Mouse (Mus musculus) retina, postnatal 1 day (tissue): ENCODE measurements around the gene Gm9573.
A peak's percentile ranks its signal among the peaks of the same experiment; 100 is the strongest.

Experiments
- DNase-seq: peaks from one replicate; pipeline ENCODE4 v3.0.0-alpha.2; 2012

The Gm9573 gene

DNA sequence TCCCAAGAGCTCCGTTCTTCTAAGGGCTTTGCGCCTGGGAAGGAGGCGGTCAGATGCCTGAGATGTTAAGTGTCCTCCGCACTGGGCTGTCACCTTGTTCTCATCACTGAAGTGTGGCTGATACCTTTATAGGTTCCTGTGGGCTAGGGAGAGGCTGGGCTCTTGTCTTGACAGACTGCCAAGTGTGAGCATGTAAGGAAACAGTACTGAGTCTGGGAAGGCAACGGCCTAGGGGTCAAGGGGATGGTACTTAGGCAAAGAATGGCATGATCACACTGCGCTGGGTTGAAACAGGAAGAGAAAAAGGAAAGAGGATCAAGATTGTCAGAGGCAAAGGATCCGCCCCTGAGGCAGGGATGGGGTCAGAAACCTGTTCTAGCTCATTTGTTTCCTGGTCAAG lies at the start of gene Gm9573:
Gene Gm9573 (minus strand): TSS at position 101 of the 400 bp plus-strand sequence.
- no peak for DNase-seq

- DNase-seq: peak; percentile 98
Measured at GRCm38 (mm10) chr17:35673416-35674035, 47.1 kb upstream of the Gm9573 start, which contains the start of gene Gtf2h4. TSS of gene Gtf2h4 (minus strand) at chr17:35673739.

DNA sequence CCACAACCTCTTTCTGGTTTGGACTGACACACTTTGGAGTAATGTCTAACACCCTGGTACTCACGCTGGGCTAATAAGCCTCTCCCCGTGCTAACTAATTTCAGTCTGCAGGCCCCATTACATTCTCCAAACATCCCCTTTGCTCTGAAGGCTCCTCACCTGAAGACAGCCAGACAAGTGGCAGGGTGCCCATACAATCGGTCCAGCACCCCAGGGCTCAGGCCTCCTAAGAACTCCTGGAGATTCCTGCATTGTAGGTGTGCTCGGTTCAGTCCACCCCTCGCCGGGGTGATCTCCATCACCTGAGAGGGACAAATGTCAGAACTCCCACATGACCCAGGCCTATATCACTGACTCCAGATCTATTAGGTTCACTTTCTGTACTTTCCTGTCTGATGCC lies 46.1 kb upstream of the Gm9573 start:
- DNase-seq: no peak

GRCm38 (mm10) chr17:35671846-35672245 lies 45.4 kb upstream of the Gm9573 start:
- DNase-seq: no peak

DNA sequence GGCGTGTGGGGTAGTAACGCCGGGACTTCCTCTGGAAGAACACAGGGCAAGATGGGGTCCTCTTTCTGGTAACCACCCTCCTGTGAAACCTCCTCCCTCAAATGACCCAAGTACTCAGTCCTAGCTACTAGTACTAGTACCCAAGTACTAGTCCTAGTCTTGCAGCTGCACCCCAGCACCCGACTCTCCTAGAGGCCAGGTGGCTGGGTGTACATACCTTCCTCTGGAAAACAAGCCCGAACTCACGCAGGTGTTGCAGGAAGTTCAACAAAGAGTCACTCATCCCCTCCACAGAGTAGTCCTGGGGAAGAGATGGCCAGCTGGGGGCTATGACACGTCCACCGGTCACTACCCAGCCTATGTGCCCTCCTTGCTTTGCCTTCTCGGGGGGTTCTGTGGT lies 43.3 kb upstream of the Gm9573 start:
- DNase-seq: no peak

DNA sequence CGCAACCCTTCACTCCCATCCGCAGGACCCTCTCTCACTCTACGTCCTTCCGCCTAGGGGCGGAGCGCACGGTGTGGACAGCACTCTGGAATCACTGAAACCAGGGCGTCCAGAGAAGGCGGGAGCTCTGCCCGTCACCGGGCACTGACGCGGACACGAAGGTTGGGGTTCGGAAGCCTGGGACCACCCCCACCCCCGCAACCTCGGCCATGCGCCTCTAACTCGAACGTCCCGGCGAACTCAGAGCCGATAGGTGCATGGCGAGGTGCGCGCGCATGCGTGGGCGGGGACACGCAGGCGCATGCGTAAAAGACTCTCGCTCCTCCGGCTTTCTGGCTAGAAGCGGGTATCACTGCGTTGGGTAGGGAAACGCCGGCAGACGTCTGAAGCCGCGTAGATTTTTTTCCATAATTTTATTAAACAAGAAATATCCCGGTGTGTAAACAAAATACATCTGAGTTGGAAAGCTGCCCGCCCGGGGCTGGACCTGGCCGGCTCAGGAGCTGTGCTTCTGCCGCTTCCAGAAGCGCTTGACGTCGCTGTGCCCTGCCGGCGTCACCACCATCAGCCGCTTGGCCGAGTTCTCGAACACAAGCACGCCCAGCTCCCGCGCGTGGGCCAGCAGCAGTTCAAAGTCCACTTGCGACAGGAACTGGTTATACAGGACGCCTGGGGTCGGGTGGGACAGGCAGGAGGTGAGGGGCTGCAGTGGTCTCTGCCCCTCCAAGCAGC lies 41.1 kb upstream of the Gm9573 start, which contains the start of gene Vars2:
Gene Vars2 (minus strand): TSS at position 259 of the 732 bp plus-strand sequence.
- peak; percentile 96 for DNase-seq

GRCm38 (mm10) chr17:35666851-35667256 lies 40.4 kb upstream of the Gm9573 start:
- DNase-seq: peak; percentile 69

- DNase-seq: no peak
Measured at GRCm38 (mm10) chr17:35665957-35666515, 39.6 kb upstream of the Gm9573 start.

- no peak for DNase-seq
Measured at GRCm38 (mm10) chr17:35653086-35653485, 26.6 kb upstream of the Gm9573 start.

DNA sequence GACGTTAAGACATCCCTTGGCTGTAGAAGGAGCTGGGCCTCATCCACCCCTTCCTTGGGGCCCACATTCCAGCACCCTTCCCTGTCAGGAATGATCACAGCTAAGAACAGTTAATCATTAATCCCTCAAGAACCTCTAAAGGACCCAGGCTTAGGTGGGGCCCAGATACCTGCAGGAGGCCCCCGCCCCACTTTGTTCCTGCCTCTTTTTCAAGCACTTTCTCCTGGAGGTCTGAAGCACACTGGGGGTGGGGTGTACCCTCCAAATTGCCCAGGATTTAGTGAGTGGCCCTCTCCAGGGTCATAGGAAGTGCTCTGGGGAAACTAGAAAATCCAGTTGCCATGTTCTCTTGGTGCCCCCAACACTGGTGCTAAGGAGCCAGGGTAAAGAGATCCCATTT lies 23.0 kb upstream of the Gm9573 start:
- no peak for DNase-seq

GRCm38 (mm10) chr17:35643609-35644236 lies 17.3 kb upstream of the Gm9573 start, which contains the start of gene Mucl3:
TSS of gene Mucl3 (minus strand) at chr17:35643695.
- DNase-seq: no peak

DNA sequence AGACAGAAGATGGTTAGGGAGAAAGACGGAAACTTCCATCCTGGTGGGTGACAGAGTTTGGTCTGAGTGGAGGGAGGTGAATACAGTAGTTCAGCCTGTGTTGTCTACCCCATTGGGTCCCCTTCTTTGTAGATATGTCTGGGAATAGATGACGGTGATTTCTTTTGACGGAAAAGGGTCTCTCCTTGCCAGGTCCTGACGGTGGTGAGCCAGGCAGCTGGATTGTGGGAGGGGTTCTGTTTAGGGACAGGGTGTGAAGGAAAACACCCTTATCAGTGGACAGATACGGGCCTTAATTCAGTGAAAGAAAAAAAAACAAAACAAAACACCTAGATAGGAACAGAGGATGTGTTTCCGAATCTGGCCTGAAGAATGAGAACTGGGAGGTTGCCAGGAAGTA lies 12.9 kb upstream of the Gm9573 start:
- no peak for DNase-seq

DNA sequence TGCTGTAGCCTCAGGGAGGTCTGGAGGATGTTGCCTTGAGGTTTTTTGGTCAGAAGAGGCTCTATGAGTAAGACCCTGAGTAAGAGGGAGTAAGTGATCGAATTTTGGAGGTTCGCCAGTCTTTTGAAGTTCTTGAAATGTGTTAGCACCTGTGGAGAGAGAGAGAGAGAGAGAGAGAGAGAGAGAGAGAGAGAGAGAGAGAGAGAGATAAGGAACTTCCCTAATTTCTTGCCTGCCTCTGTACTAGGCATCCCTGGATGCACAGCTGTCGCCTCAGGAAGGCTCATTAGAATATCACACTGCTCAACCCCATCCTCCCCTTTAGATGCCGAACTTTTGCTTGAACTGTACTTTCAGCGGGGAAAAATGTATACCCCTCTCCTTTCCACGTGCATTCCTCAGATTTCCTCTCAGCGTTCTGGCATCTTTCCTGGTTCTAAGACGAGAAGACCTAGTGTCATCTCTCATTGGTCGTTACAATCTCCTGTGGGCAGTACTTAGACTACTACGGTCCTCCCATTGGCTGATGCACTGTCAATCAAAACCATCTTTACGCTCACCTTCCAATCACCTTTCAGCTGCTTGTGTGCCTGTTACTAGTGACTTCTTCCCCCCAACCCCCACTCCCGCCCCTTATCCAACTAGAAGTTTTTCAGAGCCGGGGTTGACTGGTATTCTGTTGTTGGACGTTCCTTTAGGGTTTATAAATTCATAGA lies 12.2 kb upstream of the Gm9573 start:
- DNase-seq: peak; percentile 92

- DNase-seq: peak; percentile 40
Measured at GRCm38 (mm10) chr17:35636363-35636762, 9.9 kb upstream of the Gm9573 start.

DNA sequence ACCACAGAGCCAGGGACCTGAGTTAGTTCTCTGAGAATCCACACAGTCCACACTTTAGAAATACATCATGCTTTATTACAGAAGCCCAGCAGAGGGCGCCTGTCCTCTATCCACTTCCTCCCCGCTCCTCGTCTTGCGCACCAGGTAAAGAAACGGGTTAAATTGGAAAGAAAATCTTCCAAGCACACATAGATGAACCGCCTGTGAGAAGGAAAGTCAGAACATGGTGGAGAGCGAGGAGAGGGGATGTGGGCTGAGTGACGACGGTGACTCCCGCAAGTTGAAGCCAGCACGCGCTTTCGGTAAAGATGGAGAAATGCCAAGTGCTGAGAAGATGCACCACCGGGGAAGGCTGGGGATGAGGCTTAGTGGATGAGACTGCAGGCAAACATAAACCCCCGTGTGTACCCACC lies 9.3 kb upstream of the Gm9573 start:
- DNase-seq: peak; percentile 84

- peak; percentile 32 for DNase-seq
Measured at GRCm38 (mm10) chr17:35635202-35635601, 8.8 kb upstream of the Gm9573 start.

- DNase-seq: peak; percentile 51
Measured at GRCm38 (mm10) chr17:35633992-35634391, 7.6 kb upstream of the Gm9573 start.

DNA sequence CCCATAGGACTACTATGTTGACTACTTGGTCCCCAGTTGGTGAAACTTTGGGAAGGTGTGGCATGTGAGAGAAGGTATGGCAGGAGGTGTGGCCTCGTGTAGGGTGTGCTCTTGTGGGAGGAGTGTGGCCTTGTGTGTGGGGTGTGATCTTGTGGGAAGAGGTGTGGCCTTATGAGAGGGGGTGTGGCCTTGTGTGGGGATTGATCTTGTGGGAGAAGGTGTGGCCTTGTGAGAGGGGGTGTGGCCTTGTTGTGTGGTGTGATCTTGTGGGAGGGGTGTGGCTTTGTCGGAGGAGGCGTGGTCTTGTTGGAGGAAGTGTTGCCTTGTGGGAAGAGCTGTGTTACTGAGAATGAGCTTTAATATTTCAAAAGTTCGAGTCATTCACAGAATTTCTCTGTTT lies 9.3 kb downstream of the Gm9573 start:
- no peak for DNase-seq

GRCm38 (mm10) chr17:35601736-35602354 lies 24.6 kb downstream of the Gm9573 start:
- DNase-seq: no peak

DNA sequence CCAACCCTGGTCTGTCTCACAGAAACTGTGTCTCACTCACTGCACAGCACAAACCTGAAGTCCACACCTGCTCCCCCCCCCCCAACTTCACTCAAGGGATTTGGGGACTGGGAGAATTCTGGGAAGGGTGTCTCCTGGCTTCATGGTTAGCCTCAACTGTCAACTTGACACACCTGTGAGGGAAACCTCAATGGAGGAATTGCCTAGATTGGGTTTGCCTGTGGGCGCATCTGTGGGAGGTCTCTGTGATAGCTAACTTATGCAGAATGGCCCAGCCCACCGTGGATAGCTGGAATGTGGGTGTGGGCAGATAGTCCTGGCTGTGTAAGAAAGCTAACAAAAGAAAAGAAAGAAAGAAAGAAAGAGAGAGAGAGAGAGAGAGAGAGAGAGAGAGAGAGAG lies 25.2 kb downstream of the Gm9573 start, which contains the start of gene Sfta2:
Gene Sfta2 (plus strand): TSS at position 301 of the 400 bp plus-strand sequence.
- no peak for DNase-seq

- DNase-seq: no peak
Measured at GRCm38 (mm10) chr17:35597399-35597798, 29.0 kb downstream of the Gm9573 start.

GRCm38 (mm10) chr17:35594456-35594855 lies 32.0 kb downstream of the Gm9573 start:
- DNase-seq: no peak
